Mouse (Mus musculus): Measurements from ENCODE around the gene Tead4. TPM values are rescaled to one million over a fixed set of nuclear protein-coding genes. Genes with fewer than 3 reads are reported as not detected.
"Not testable (repeated sequence)": the region's sequence is repeated elsewhere in the genome, so short reads cannot be mapped to it uniquely, and the experiment has no call there.

Gene Tead4
- polyA plus RNA-seq, 1 experiment from 2014 or later, result 2.5 TPM

DNA sequence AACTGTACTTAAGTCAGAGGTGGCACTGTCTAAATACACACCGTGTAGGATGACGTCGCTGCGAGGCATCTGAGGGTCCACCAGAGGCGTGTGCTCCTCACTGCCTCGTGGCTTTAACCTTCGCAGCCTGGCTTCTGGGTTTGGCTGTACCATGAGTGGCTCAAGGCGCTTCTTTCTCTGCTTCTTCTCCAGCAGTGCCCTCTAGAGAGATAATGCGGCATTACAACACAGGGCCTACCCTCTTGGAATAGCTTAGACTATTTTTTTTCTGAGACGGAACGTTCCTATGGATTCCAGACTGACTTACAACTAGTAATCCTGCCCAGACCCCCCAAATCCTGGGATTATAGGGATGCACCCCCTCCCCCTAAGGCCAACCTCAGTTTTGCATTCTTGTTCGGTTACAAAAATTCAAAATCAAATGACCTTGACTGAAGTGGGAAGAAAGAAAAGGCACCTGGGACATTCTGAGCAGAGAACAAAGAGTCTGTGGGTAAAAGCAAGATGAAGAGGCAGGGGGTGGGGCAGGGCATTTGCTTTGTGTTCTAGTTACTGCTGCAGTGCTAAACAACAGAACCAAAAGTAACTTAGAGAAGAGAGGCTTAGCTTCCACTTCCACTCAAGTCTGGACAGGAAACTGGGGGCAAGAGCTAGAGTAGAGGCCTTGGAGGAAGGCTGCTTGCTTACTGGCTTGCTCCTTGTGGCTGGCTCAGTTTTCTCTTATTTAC lies 33.9 kb upstream of the Tead4 start:
- no peaks in the 10 kb centered on the region for H3K27me3 ChIP-seq (ENCODE audit: control insufficient read depth, insufficient read depth, low read length)
- WGBS, result 15% methylated on average over 12 of the region's 12 CpGs
- no peak for ATAC-seq (ENCODE audit: insufficient number of reproducible peaks, insufficient read depth, low FRiP score, low read depth)

DNA sequence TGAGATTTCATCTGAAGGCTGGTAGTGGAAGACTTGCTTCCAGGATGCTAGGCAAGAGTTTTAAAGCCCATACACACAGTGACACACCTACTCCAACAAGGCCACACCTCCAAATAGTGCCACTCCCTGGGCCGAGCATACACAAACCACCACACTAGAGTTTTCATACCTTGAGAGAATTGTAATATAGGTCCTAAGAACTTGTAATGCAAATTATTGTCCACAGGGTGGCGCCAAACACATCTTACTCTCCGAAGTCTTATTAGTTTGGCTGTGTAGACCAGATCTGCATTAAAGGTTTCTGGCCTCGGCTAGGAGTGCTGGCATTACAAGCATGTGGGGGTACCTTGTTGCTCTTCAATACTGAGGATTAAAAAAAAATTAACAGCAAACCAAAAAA lies 17.7 kb upstream of the Tead4 start:
- no peak for ATAC-seq (ENCODE audit: insufficient number of reproducible peaks, insufficient read depth, low FRiP score, low read depth)
- no peaks in the 10 kb centered on the region for H3K27me3 ChIP-seq (ENCODE audit: control insufficient read depth, insufficient read depth, low read length)
- WGBS, result 10% methylated on average over 4 of the region's 4 CpGs

More for the DNA sequence above, 33.9 kb upstream of the Tead4 start:
- Histone ChIP-seq H3K27ac (replicated peaks in 1 of 2; ENCODE audit: control insufficient read depth in 1 of 2, insufficient read depth in 1 of 2, low read depth in 2 of 2, low read length in 2 of 2) (no peak overlapping the region), H3K4me1 (ENCODE audit: control insufficient read depth in 2 of 2, insufficient read depth in 2 of 2, low read length in 2 of 2) (peaks cover 3 to 13% of the 10 kb centered on the region in 2 experiments; a peak in 3 of 4 replicates), H3K4me2 (ENCODE audit: low read length) (peak overlapping the region; percentile 35), H3K9me3 (ENCODE audit: control insufficient read depth, low read length) (no peaks in the 10 kb centered on the region), H3K4me3 (ENCODE audit: control insufficient read depth in 1 of 2, insufficient read depth in 1 of 2, low read depth in 1 of 2, low read length in 2 of 2) (no peak overlapping the region), H3K9ac (ENCODE audit: low read length) (peak overlapping the region; percentile 5; the same call in 1 of the 2 replicates), H3K36me3 (ENCODE audit: control insufficient read depth, insufficient read depth, low read length) (peaks cover 34% of the 10 kb centered on the region)

DNA sequence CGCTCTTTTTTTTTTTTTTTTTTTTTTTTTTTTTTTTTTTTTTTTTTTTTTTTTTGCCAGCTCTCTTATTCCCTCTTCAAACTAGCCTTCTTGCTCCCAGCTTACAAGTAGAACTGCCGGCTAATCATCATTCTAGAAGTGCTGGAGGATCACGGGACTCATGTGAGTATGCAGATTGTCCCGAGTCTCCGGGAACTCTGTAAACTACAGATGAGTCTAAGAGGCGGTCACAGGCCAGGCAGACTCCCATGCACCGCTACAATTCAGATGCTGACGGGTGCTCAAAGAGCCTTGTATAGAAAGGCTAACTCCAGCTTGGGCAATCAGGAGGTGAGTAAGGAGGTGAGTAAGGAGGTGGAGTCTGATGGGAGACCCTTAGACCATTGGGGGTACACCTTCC lies 15.0 kb upstream of the Tead4 start:
- no peaks in the 10 kb centered on the region for H3K9me3 ChIP-seq (ENCODE audit: control insufficient read depth, low read length)
- H3K27me3 ChIP-seq (ENCODE audit: control insufficient read depth, insufficient read depth, low read length), result no peaks in the 10 kb centered on the region
- H3K4me1 ChIP-seq (ENCODE audit: control insufficient read depth in 2 of 2, insufficient read depth in 2 of 2, low read length in 2 of 2), result no peaks in the 10 kb centered on the region
- no peak overlapping the region for H3K27ac ChIP-seq (replicated peaks in 1 of 2; ENCODE audit: control insufficient read depth in 1 of 2, insufficient read depth in 1 of 2, low read depth in 2 of 2, low read length in 2 of 2)
- no peaks in the 10 kb centered on the region for H3K36me3 ChIP-seq (ENCODE audit: control insufficient read depth, insufficient read depth, low read length)
- H3K9ac ChIP-seq (ENCODE audit: low read length), result no peak overlapping the region
- WGBS, result 70% methylated on average over 8 of the region's 8 CpGs
- H3K4me2 ChIP-seq (ENCODE audit: low read length), result no peak overlapping the region
- no peak overlapping the region for H3K4me3 ChIP-seq (ENCODE audit: control insufficient read depth in 1 of 2, insufficient read depth in 1 of 2, low read depth in 1 of 2, low read length in 2 of 2)
- no peak for ATAC-seq (ENCODE audit: insufficient number of reproducible peaks, insufficient read depth, low FRiP score, low read depth)

More for the DNA sequence above, 17.7 kb upstream of the Tead4 start:
- no peaks in the 10 kb centered on the region for H3K9me3 ChIP-seq (ENCODE audit: control insufficient read depth, low read length)
- H3K4me2 ChIP-seq (ENCODE audit: low read length), result no peak overlapping the region
- no peaks in the 10 kb centered on the region for H3K4me1 ChIP-seq (ENCODE audit: control insufficient read depth in 2 of 2, insufficient read depth in 2 of 2, low read length in 2 of 2)
- H3K27ac ChIP-seq (replicated peaks in 1 of 2; ENCODE audit: control insufficient read depth in 1 of 2, insufficient read depth in 1 of 2, low read depth in 2 of 2, low read length in 2 of 2), result no peak overlapping the region
- peaks cover 26% of the 10 kb centered on the region for H3K36me3 ChIP-seq (ENCODE audit: control insufficient read depth, insufficient read depth, low read length)
- H3K9ac ChIP-seq (ENCODE audit: low read length), result no peak overlapping the region
- no peak overlapping the region for H3K4me3 ChIP-seq (ENCODE audit: control insufficient read depth in 1 of 2, insufficient read depth in 1 of 2, low read depth in 1 of 2, low read length in 2 of 2)

DNA sequence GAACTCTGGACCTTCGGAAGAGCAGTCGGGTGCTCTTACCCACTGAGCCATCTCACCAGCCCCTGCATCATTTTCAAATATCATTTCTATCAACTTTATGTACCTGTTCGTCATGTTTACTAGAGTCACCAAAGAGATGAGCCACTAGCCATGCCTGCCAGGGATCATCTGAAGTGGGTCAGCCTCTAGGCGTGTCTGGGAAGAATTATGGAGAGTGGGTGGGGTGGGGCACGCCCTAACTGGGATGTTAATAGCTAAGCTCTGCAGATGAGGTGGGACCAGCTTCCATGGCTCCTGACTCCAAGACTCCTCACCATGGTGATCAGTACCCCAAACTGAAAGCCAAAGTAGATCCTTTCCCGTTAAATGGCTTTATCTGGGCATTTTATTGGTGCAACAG lies 14.2 kb upstream of the Tead4 start:
- no peaks in the 10 kb centered on the region for H3K4me1 ChIP-seq (ENCODE audit: control insufficient read depth in 2 of 2, insufficient read depth in 2 of 2, low read length in 2 of 2)
- H3K9me3 ChIP-seq (ENCODE audit: control insufficient read depth, low read length), result no peaks in the 10 kb centered on the region
- no peak for ATAC-seq (ENCODE audit: insufficient number of reproducible peaks, insufficient read depth, low FRiP score, low read depth)
- H3K27ac ChIP-seq (replicated peaks in 1 of 2; ENCODE audit: control insufficient read depth in 1 of 2, insufficient read depth in 1 of 2, low read depth in 2 of 2, low read length in 2 of 2), result no peak overlapping the region
- WGBS, result 81% methylated on average over 6 of the region's 6 CpGs
- H3K9ac ChIP-seq (ENCODE audit: low read length), result no peak overlapping the region
- H3K4me3 ChIP-seq (ENCODE audit: control insufficient read depth in 1 of 2, insufficient read depth in 1 of 2, low read depth in 1 of 2, low read length in 2 of 2), result no peak overlapping the region
- no peaks in the 10 kb centered on the region for H3K27me3 ChIP-seq (ENCODE audit: control insufficient read depth, insufficient read depth, low read length)
- H3K36me3 ChIP-seq (ENCODE audit: control insufficient read depth, insufficient read depth, low read length), result no peaks in the 10 kb centered on the region
- H3K4me2 ChIP-seq (ENCODE audit: low read length), result no peak overlapping the region

DNA sequence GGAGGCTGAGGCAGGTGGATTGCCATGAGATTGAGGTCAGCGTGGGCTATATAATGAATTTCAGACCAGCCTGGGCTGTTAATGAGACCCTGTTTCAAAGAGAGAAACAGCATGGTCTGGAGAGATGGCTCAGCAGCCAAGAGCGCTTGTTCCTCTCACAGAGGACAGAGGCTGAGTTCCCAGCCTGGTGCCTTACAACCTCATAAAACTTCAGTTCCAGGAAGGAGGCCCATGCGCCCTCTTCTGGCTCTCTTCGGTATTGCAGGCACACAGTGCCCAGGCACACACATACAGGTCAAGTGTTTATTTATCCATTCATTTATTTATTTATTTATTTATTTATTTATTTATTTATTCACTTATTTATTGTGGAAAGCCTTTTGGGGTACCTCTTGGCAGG lies 7.7 kb upstream of the Tead4 start:
- WGBS, result 37% methylated on average over 4 of the region's 4 CpGs
- H3K9me3 ChIP-seq (ENCODE audit: control insufficient read depth, low read length), result no peaks in the 10 kb centered on the region
- ATAC-seq (ENCODE audit: insufficient number of reproducible peaks, insufficient read depth, low FRiP score, low read depth), result no peak
- no peak overlapping the region for H3K4me2 ChIP-seq (ENCODE audit: low read length)
- no peaks in the 10 kb centered on the region for H3K27me3 ChIP-seq (ENCODE audit: control insufficient read depth, insufficient read depth, low read length)
- no peak overlapping the region for H3K27ac ChIP-seq (replicated peaks in 1 of 2; ENCODE audit: control insufficient read depth in 1 of 2, insufficient read depth in 1 of 2, low read depth in 2 of 2, low read length in 2 of 2)
- H3K4me1 ChIP-seq (ENCODE audit: control insufficient read depth in 2 of 2, insufficient read depth in 2 of 2, low read length in 2 of 2), result no peaks in the 10 kb centered on the region
- no peaks in the 10 kb centered on the region for H3K36me3 ChIP-seq (ENCODE audit: control insufficient read depth, insufficient read depth, low read length)
- H3K9ac ChIP-seq (ENCODE audit: low read length), result no peak overlapping the region
- no peak overlapping the region for H3K4me3 ChIP-seq (ENCODE audit: control insufficient read depth in 1 of 2, insufficient read depth in 1 of 2, low read depth in 1 of 2, low read length in 2 of 2)

DNA sequence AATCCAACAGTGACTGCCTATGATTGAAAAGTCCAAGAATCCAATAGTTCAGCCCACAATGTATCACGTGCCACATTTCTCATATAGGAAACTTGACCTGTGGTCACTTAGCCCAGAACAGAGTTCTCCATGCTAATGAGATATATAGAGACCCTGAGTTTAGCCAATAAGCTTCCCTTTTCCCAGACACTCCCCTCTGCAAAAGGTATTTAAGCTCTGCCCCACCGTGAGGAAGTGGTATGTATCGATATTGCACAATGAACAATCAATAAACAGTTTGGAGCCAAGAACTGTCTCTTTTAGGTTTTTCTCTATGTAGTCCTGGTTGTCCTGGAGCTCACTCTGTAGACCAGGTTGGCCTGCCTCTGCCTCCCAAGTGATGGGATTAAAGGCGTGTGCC lies 4.2 kb upstream of the Tead4 start:
- H3K27me3 ChIP-seq (ENCODE audit: control insufficient read depth, insufficient read depth, low read length), result no peaks in the 10 kb centered on the region
- H3K9me3 ChIP-seq (ENCODE audit: control insufficient read depth, low read length), result 0 out of 2 replicates have a peak, but pooled peaks cover 4% of the 10 kb centered on the region
- H3K36me3 ChIP-seq (ENCODE audit: control insufficient read depth, insufficient read depth, low read length), result no peaks in the 10 kb centered on the region
- no peak overlapping the region for H3K4me3 ChIP-seq (ENCODE audit: control insufficient read depth in 1 of 2, insufficient read depth in 1 of 2, low read depth in 1 of 2, low read length in 2 of 2)
- H3K9ac ChIP-seq (ENCODE audit: low read length), result no peak overlapping the region
- 84% methylated on average over 4 of the region's 4 CpGs for WGBS
- no peak for ATAC-seq (ENCODE audit: insufficient number of reproducible peaks, insufficient read depth, low FRiP score, low read depth)
- peaks cover 7 to 9% of the 10 kb centered on the region in 2 experiments; a peak in 3 of 4 replicates for H3K4me1 ChIP-seq (ENCODE audit: control insufficient read depth in 2 of 2, insufficient read depth in 2 of 2, low read length in 2 of 2)
- H3K27ac ChIP-seq (replicated peaks in 1 of 2; ENCODE audit: control insufficient read depth in 1 of 2, insufficient read depth in 1 of 2, low read depth in 2 of 2, low read length in 2 of 2), result no peak overlapping the region
- no peak overlapping the region for H3K4me2 ChIP-seq (ENCODE audit: low read length)

DNA sequence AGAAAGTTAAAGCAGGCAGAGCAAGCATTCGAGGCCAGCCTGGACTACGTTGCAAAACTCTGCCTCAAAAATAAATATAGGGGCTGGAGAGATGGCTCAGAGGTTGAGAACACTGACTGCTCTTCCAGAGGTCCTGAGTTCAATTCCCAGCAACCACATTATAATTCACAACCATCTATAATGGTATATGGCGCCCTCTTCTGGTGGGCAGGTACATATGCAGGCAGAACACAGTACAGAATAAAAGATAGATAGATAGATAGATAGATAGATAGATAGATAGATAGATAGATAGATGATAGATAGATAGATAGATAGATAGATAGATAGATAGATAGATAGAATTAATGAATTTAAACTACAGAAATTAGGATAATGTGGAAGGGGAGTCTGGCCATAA lies 2.0 kb upstream of the Tead4 start:
- not testable (repeated sequence) for ATAC-seq (ENCODE audit: insufficient number of reproducible peaks, insufficient read depth, low FRiP score, low read depth); H3K36me3 ChIP-seq (ENCODE audit: control insufficient read depth, insufficient read depth, low read length); H3K4me2 ChIP-seq (ENCODE audit: low read length); H3K4me3 ChIP-seq (ENCODE audit: control insufficient read depth in 1 of 2, insufficient read depth in 1 of 2, low read depth in 1 of 2, low read length in 2 of 2); H3K27ac ChIP-seq (replicated peaks in 1 of 2; ENCODE audit: control insufficient read depth in 1 of 2, insufficient read depth in 1 of 2, low read depth in 2 of 2, low read length in 2 of 2); H3K9me3 ChIP-seq (ENCODE audit: control insufficient read depth, low read length); H3K9ac ChIP-seq (ENCODE audit: low read length)
- H3K4me1 ChIP-seq (ENCODE audit: control insufficient read depth in 2 of 2, insufficient read depth in 2 of 2, low read length in 2 of 2), result peaks cover 9 to 12% of the 10 kb centered on the region in 2 experiments; a peak in 3 of 4 replicates
- WGBS, result 86% methylated on average over 3 of the region's 3 CpGs
- H3K27me3 ChIP-seq (ENCODE audit: control insufficient read depth, insufficient read depth, low read length), result peaks cover 13% of the 10 kb centered on the region

DNA sequence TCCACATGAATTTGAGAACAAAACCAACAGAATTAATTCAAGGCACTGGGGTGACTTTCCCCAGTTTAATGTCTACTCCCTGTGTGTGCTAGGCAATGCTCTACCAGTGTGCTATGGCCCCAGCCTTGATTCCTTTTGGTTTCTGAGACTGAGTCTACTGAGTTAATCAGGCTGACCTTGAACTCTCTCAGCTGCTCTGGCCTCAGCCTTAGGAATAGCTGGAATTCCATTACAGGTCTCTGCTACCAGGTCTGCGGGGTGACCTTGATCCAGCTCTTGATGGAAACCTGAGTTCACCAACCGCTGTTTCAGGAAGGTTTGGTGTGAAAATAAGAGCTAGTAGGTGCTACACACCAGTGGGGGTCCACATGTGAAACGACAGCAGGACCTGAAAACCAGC lies 1.3 kb upstream of the Tead4 start:
- no peak for ATAC-seq (ENCODE audit: insufficient number of reproducible peaks, insufficient read depth, low FRiP score, low read depth)
- WGBS, result 79% methylated on average over 3 of the region's 3 CpGs

More for the DNA sequence above, 1.3 kb upstream of the Tead4 start:
- Histone ChIP-seq H3K4me3 (ENCODE audit: control insufficient read depth in 1 of 2, insufficient read depth in 1 of 2, low read depth in 1 of 2, low read length in 2 of 2) (no peak overlapping the region), H3K4me2 (ENCODE audit: low read length) (no peak overlapping the region; the same call in 1 of the 2 replicates), H3K4me1 (ENCODE audit: control insufficient read depth in 2 of 2, insufficient read depth in 2 of 2, low read length in 2 of 2) (peaks cover 10 to 15% of the 10 kb centered on the region in 2 experiments; a peak in 3 of 4 replicates), H3K36me3 (ENCODE audit: control insufficient read depth, insufficient read depth, low read length) (no peaks in the 10 kb centered on the region), H3K9me3 (ENCODE audit: control insufficient read depth, low read length) (0 out of 2 replicates have a peak, but pooled peaks cover 4% of the 10 kb centered on the region), H3K27ac (replicated peaks in 1 of 2; ENCODE audit: control insufficient read depth in 1 of 2, insufficient read depth in 1 of 2, low read depth in 2 of 2, low read length in 2 of 2) (no peak overlapping the region), H3K9ac (ENCODE audit: low read length) (no peak overlapping the region), H3K27me3 (ENCODE audit: control insufficient read depth, insufficient read depth, low read length) (peaks cover 13% of the 10 kb centered on the region)

Data from heart, embryonic 14.5 days (tissue).